Mouse (Mus musculus) lung, adult 2 months (tissue): Measurements from ENCODE around the gene Cript.

ENCODE experiments used
- CTCF ChIP-seq: fragments of 200-500 bp; IDR thresholded peaks from 2 replicates; pipeline ENCODE4 v1.5.1; 2011; ENCODE audit warnings: mild to moderate bottlenecking, low read length, control low read depth; ENCODE audit not compliant: insufficient read depth
- POLR2A ChIP-seq: fragments of 200-500 bp; IDR thresholded peaks from 2 replicates; pipeline ENCODE4 v1.6.1; 2011; ENCODE audit warnings: low read depth, mild to moderate bottlenecking, control low read depth, low read length, borderline replicate concordance; ENCODE audit errors: extremely low read depth

DNA sequence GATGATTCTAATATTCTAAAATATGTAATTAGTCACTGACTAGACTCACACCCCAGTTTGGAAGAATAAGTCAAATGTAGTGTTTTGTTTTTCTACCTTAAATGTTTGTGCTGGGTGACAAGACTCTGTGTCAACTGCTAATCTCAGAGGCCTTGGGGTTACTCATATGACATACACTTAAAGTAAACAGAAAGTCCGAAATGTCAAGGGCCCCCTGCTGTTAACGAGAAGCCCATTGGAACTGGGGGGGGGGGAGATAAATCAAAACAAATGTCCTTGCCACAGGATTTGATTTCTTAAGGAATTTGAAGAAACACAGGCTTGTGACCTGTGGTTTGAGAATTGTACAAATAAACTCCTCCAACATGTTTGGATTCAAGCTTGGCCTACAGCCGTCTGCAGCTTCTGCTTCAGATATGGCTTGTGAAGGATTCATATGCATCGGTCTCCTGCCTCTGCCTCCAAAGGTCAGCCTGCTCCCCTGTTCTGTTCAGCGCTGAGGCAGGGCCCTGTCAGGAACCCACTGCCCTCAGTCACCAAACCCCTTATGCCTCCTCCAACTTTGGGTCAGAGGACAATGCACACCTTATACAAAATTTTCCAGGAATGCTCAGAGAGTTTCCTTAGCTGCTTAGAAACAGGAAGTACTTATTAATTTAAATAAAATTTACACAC, 47.6 kb downstream of the Cript start:
- TF ChIP-seq CTCF (no peak), POLR2A (no peak)
